Mouse (Mus musculus): ENCODE data around the gene Prickle4. TPM values are rescaled to one million over a fixed set of nuclear protein-coding genes. Genes with fewer than 3 reads are reported as not detected.

Gene Prickle4
- polyA plus RNA-seq, 1 experiment, result 0.13 TPM

- no peaks in the 10 kb centered on the region for H3K36me3 ChIP-seq (ENCODE audit: control insufficient read depth)
- H3K9me3 ChIP-seq (ENCODE audit: control insufficient read depth, low read length), result no peaks in the 10 kb centered on the region
- TF ChIP-seq GATA1 (IDR thresholded peaks at IDR 0.05; ENCODE audit: low read length) (no peak), TAL1 (IDR thresholded peaks at IDR 0.05; ENCODE audit: low read length) (no peak)
- no peak overlapping the region for H3K4me3 ChIP-seq (replicated peaks)
- peaks cover 2% of the 10 kb centered on the region for H3K4me1 ChIP-seq (ENCODE audit: control insufficient read depth)
- peaks cover 2% of the 10 kb centered on the region; the same call in 1 of the 2 replicates for H3K27me3 ChIP-seq (ENCODE audit: control insufficient read depth)
Observed at GRCm38 (mm10) chr17:47710036-47710435, 15.5 kb upstream of the Prickle4 start.

GRCm38 (mm10) chr17:47708972-47709371, 14.4 kb upstream of the Prickle4 start:
- Histone ChIP-seq H3K4me3 (replicated peaks) (no peak overlapping the region), H3K27me3 (ENCODE audit: control insufficient read depth) (peaks cover 11% of the 10 kb centered on the region), H3K4me1 (ENCODE audit: control insufficient read depth) (peaks cover 2% of the 10 kb centered on the region), H3K36me3 (ENCODE audit: control insufficient read depth) (no peaks in the 10 kb centered on the region), H3K9me3 (ENCODE audit: control insufficient read depth, low read length) (no peaks in the 10 kb centered on the region)
- TF ChIP-seq GATA1 (IDR thresholded peaks at IDR 0.05; ENCODE audit: low read length) (no peak), TAL1 (IDR thresholded peaks at IDR 0.05; ENCODE audit: low read length) (no peak)

GRCm38 (mm10) chr17:47707961-47708360, 13.4 kb upstream of the Prickle4 start:
- Histone ChIP-seq H3K4me1 (ENCODE audit: control insufficient read depth) (peaks cover 2% of the 10 kb centered on the region), H3K9me3 (ENCODE audit: control insufficient read depth, low read length) (no peaks in the 10 kb centered on the region), H3K36me3 (ENCODE audit: control insufficient read depth) (peaks cover 2% of the 10 kb centered on the region; the same call in 1 of the 2 replicates), H3K27me3 (ENCODE audit: control insufficient read depth) (peaks cover 21% of the 10 kb centered on the region), H3K4me3 (replicated peaks) (no peak overlapping the region)
- TF ChIP-seq GATA1 (IDR thresholded peaks at IDR 0.05; ENCODE audit: low read length), result no peak
- TF ChIP-seq TAL1 (IDR thresholded peaks at IDR 0.05; ENCODE audit: low read length), result no peak

DNA sequence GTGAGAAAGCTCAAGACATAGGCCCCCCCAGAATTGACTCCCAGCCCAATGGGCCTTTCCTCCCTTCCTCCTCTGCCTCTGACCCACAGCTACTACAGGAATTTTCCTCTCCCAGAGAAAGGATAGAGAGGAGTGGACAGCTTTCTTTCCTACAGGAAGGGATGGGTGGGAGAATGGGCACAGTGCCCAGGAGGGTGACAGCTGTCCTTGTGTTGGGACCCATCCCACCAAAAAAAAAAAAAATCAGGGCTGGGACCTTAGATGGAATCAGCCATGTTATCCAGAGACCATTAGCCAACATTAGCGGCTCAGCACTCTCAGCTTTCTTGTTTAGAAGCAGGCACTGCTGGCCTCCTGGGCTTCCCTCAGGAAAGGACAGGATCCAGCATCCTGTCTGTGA, 11.7 kb upstream of the Prickle4 start:
- peaks cover 2% of the 10 kb centered on the region for H3K4me1 ChIP-seq (ENCODE audit: control insufficient read depth)
- H3K27me3 ChIP-seq (ENCODE audit: control insufficient read depth), result peaks cover 37% of the 10 kb centered on the region
- no peak for TF ChIP-seq TAL1 (IDR thresholded peaks at IDR 0.05; ENCODE audit: low read length)
- no peak for TF ChIP-seq GATA1 (IDR thresholded peaks at IDR 0.05; ENCODE audit: low read length)
- no peak overlapping the region for H3K4me3 ChIP-seq (replicated peaks)
- no peaks in the 10 kb centered on the region for H3K9me3 ChIP-seq (ENCODE audit: control insufficient read depth, low read length)
- H3K36me3 ChIP-seq (ENCODE audit: control insufficient read depth), result peaks cover 10% of the 10 kb centered on the region; the same call in 1 of the 2 replicates

DNA sequence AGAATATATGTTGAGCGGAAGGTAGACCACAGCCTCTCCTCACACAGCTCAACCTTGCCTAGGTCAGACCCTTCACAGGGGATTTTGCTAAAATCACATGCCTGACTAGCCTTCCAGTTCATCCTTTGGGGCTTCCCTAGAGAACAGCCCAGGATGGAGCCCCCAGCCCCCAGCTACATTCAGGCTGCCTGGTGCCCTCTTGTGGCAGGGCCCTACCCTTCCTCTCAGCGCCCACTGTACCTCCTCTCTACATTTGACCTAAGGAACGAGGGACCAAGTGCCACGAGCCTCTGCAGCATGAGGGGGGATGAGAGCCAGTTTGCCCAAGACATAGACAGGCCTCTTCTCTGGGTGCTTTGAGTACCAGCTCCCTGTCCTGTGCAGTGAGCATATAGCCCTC, 10.2 kb upstream of the Prickle4 start:
- no peaks in the 10 kb centered on the region for H3K4me1 ChIP-seq (ENCODE audit: control insufficient read depth)
- TF ChIP-seq TAL1 (IDR thresholded peaks at IDR 0.05; ENCODE audit: low read length), result no peak
- TF ChIP-seq GATA1 (IDR thresholded peaks at IDR 0.05; ENCODE audit: low read length), result no peak
- H3K27me3 ChIP-seq (ENCODE audit: control insufficient read depth), result peaks cover 39% of the 10 kb centered on the region
- no peak overlapping the region for H3K4me3 ChIP-seq (replicated peaks)
- no peaks in the 10 kb centered on the region for H3K9me3 ChIP-seq (ENCODE audit: control insufficient read depth, low read length)
- peaks cover 10% of the 10 kb centered on the region; the same call in 1 of the 2 replicates for H3K36me3 ChIP-seq (ENCODE audit: control insufficient read depth)

GRCm38 (mm10) chr17:47703556-47703955, 9.0 kb upstream of the Prickle4 start:
- Histone ChIP-seq H3K27me3 (ENCODE audit: control insufficient read depth) (peaks cover 43% of the 10 kb centered on the region), H3K36me3 (ENCODE audit: control insufficient read depth) (peaks cover 10% of the 10 kb centered on the region; the same call in 1 of the 2 replicates), H3K4me1 (ENCODE audit: control insufficient read depth) (no peaks in the 10 kb centered on the region), H3K4me3 (replicated peaks) (no peak overlapping the region), H3K9me3 (ENCODE audit: control insufficient read depth, low read length) (no peaks in the 10 kb centered on the region)
- no peak for TF ChIP-seq GATA1 (IDR thresholded peaks at IDR 0.05; ENCODE audit: low read length)
- TF ChIP-seq TAL1 (IDR thresholded peaks at IDR 0.05; ENCODE audit: low read length), result no peak

GRCm38 (mm10) chr17:47702548-47703345, 8.2 kb upstream of the Prickle4 start:
- TF ChIP-seq TAL1 (IDR thresholded peaks at IDR 0.05; ENCODE audit: low read length) (no peak), GATA1 (IDR thresholded peaks at IDR 0.05; ENCODE audit: low read length) (no peak)
- peaks cover 49% of the 10 kb centered on the region for H3K27me3 ChIP-seq (ENCODE audit: control insufficient read depth)

GRCm38 (mm10) chr17:47701793-47702192, 7.3 kb upstream of the Prickle4 start:
- H3K27me3 ChIP-seq (ENCODE audit: control insufficient read depth), result peaks cover 59% of the 10 kb centered on the region
- no peaks in the 10 kb centered on the region for H3K4me1 ChIP-seq (ENCODE audit: control insufficient read depth)
- TF ChIP-seq GATA1 (IDR thresholded peaks at IDR 0.05; ENCODE audit: low read length) (no peak), TAL1 (IDR thresholded peaks at IDR 0.05; ENCODE audit: low read length) (no peak)
- H3K9me3 ChIP-seq (ENCODE audit: control insufficient read depth, low read length), result no peaks in the 10 kb centered on the region
- no peak overlapping the region for H3K4me3 ChIP-seq (replicated peaks)
- H3K36me3 ChIP-seq (ENCODE audit: control insufficient read depth), result peaks cover 10% of the 10 kb centered on the region; the same call in 1 of the 2 replicates

More at GRCm38 (mm10) chr17:47702548-47703345, 8.2 kb upstream of the Prickle4 start:
- Histone ChIP-seq H3K4me1 (ENCODE audit: control insufficient read depth) (no peaks in the 10 kb centered on the region), H3K4me3 (replicated peaks) (no peak overlapping the region), H3K36me3 (ENCODE audit: control insufficient read depth) (peaks cover 10% of the 10 kb centered on the region; the same call in 1 of the 2 replicates), H3K9me3 (ENCODE audit: control insufficient read depth, low read length) (no peaks in the 10 kb centered on the region)

DNA sequence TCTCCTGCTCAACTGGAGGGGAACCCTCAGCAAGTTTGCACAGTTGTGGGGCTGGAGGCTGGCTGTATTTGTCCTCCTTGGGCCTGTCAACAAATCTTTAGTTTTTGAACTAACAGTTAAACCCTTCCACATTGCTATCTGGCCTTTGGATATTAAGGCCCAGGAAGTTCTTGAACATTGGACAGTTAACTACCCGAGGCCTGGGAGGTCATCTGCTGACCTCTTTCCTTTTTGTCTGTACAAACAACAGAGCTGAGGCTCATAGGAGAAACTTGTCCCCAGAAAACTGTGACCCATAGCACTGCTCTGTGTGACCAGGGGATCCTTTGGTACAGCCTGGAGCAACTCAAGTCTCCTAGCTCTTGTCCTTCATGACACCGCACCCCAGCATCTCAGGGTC, 4.5 kb upstream of the Prickle4 start:
- no peak for TF ChIP-seq TAL1 (IDR thresholded peaks at IDR 0.05; ENCODE audit: low read length)
- TF ChIP-seq GATA1 (IDR thresholded peaks at IDR 0.05; ENCODE audit: low read length), result no peak
- H3K36me3 ChIP-seq (ENCODE audit: control insufficient read depth), result peaks cover 10% of the 10 kb centered on the region; the same call in 1 of the 2 replicates
- no peak overlapping the region for H3K4me3 ChIP-seq (replicated peaks)
- peaks cover 74% of the 10 kb centered on the region for H3K27me3 ChIP-seq (ENCODE audit: control insufficient read depth)
- no peaks in the 10 kb centered on the region for H3K9me3 ChIP-seq (ENCODE audit: control insufficient read depth, low read length)
- peaks cover 18% of the 10 kb centered on the region for H3K4me1 ChIP-seq (ENCODE audit: control insufficient read depth)

All from erythroblast, embryonic 14.5 days (primary cell).